Mouse (Mus musculus): ENCODE measurements at regions not wholly inside any gene's neighbourhood (a gene's known extent, or its start where the extent isn't known, plus 50 kb on each side); places are given as distances from the start of the nearest gene placed in this dataset.
A peak's percentile ranks its signal among the peaks of the same experiment; 100 is the strongest.
"Not testable (repeated sequence)": the region's sequence is repeated elsewhere in the genome, so short reads cannot be mapped to it uniquely, and the experiment has no call there.

- no peak for DNase-seq
Measured at GRCm38 (mm10) chr10:56788081-56788480, 411.0 kb downstream of the Gja1 start.

GRCm38 (mm10) chr10:56793074-56793473 is 415.9 kb downstream of the Gja1 start:
- DNase-seq, result peak in 1 of 2 experiments; percentile 1

GRCm38 (mm10) chr10:56795396-56795795 is 418.3 kb downstream of the Gja1 start:
- no peak for DNase-seq

- DNase-seq, result no peak
Measured at GRCm38 (mm10) chr10:56799307-56799706, 422.2 kb downstream of the Gja1 start.

- no peak for DNase-seq
Measured at GRCm38 (mm10) chr10:56799745-56800144, 422.6 kb downstream of the Gja1 start.

GRCm38 (mm10) chr10:56809006-56809405 is 431.9 kb downstream of the Gja1 start:
- DNase-seq, result no peak

- DNase-seq, result no peak
Measured at GRCm38 (mm10) chr10:56822158-56822557, 445.0 kb downstream of the Gja1 start.

GRCm38 (mm10) chr10:56831331-56831730 is 454.2 kb downstream of the Gja1 start:
- DNase-seq, result no peak

- no peak for DNase-seq
Measured at GRCm38 (mm10) chr10:56831966-56832365, 454.8 kb downstream of the Gja1 start.

- no peak for DNase-seq
Measured at GRCm38 (mm10) chr10:56836130-56836529, 459.0 kb downstream of the Gja1 start.

GRCm38 (mm10) chr10:56839006-56839495 is 461.9 kb downstream of the Gja1 start:
- no peak for DNase-seq

GRCm38 (mm10) chr10:56839545-56839944 is 462.4 kb downstream of the Gja1 start:
- DNase-seq, result no peak

GRCm38 (mm10) chr10:56840732-56841131 is 463.6 kb downstream of the Gja1 start:
- peak; percentile 3 to 32 for DNase-seq

- no peak for DNase-seq
Measured at GRCm38 (mm10) chr10:56841486-56841885, 464.4 kb downstream of the Gja1 start.

GRCm38 (mm10) chr10:56841973-56842372 is 464.8 kb downstream of the Gja1 start:
- no peak for DNase-seq

- DNase-seq, result no peak
Measured at GRCm38 (mm10) chr10:56852484-56852883, 475.4 kb downstream of the Gja1 start.

- DNase-seq, result no peak
Measured at GRCm38 (mm10) chr10:56856186-56856585, 479.1 kb downstream of the Gja1 start.

GRCm38 (mm10) chr10:56879744-56880143 is 502.6 kb downstream of the Gja1 start:
- DNase-seq, result no peak

GRCm38 (mm10) chr10:56880154-56880591 is 503.0 kb downstream of the Gja1 start:
- no peak for DNase-seq

- peak; percentile 3 to 43 for DNase-seq
Measured at GRCm38 (mm10) chr10:56884456-56885410, 507.6 kb downstream of the Gja1 start.

- DNase-seq, result not testable (repeated sequence)
Measured at GRCm38 (mm10) chr10:56891530-56891929, 514.4 kb downstream of the Gja1 start.

- DNase-seq, result no peak
Measured at GRCm38 (mm10) chr10:56892666-56893209, 515.6 kb downstream of the Gja1 start.

- DNase-seq, result no peak
Measured at GRCm38 (mm10) chr10:56893210-56893705, 516.1 kb downstream of the Gja1 start.

All from kidney, adult 8-10 months (tissue).